Mouse (Mus musculus) layer of hippocampus, postnatal 10 days (tissue): ENCODE data around the gene Tigar. TPM values are rescaled to one million over a fixed set of nuclear protein-coding genes. Genes with fewer than 3 reads are reported as not detected.

Experiments
- DNase-seq, 2 experiments: peaks; one replicate each; pipeline ENCODE4 v3.0.0; 2021; ENCODE audit warnings: low spot score in 2 of 2
- long read RNA-seq: library from polyadenylated mRNA; stranded (forward); transcript quantifications from one replicate; pipeline ENCODE4 v2.0.0, GENCODE M21; 2023
- total RNA-seq, 2 experiments: library from RNA; stranded (reverse); gene quantifications; 2 replicates each; pipeline ENCODE4 v1.2.3; 2021

Gene Tigar
- total RNA-seq, result 10 to 100 TPM; 29.3 to 30.3 TPM
- long read RNA-seq, transcript Tigar-201 (6 exons, 3,651 nt), result major isoform, 11 of 54 reads
- long read RNA-seq, partial matches to known transcripts, result 1 of 54 reads
- long read RNA-seq, other reads (novel, unspliced or antisense), result 42 of 54 reads

DNA sequence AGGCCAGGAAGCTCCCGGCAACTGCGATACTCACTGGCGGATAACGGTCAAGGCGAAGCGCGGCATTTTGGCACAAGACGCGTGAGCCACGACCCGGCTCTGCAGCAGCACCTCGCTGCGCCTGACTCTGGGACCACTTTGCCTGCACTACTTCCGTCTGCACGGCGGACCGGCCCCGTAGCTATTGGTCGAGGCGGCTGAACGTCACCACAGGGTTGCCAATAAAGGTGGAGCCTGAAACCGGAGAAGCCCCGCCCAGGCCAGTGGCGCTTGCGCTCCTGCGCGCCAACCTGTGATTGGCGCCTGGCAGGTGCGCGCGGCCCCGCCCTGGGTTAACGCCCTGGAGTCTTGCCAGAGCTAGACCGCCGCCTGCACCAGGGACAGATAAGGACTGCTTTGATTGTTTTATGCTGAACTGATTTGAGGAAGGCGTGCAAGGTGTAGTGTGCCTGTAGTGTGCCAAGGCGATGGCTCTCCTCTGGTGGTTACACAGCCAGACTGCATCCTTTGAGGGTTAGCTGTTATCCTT lies at the start of gene Tigar:
Gene Tigar (minus strand): TSS at position 156 of the 529 bp plus-strand sequence.
- peak; percentile 92 to 94 for DNase-seq

- DNase-seq, result no peak
Observed at GRCm38 (mm10) chr6:127157321-127157720, 48.0 kb upstream of the Tigar start.

GRCm38 (mm10) chr6:127155468-127155867 lies 46.1 kb upstream of the Tigar start:
- no peak for DNase-seq

GRCm38 (mm10) chr6:127154708-127155268 lies 45.4 kb upstream of the Tigar start:
- peak in 1 of 2 experiments; percentile 46 for DNase-seq

DNA sequence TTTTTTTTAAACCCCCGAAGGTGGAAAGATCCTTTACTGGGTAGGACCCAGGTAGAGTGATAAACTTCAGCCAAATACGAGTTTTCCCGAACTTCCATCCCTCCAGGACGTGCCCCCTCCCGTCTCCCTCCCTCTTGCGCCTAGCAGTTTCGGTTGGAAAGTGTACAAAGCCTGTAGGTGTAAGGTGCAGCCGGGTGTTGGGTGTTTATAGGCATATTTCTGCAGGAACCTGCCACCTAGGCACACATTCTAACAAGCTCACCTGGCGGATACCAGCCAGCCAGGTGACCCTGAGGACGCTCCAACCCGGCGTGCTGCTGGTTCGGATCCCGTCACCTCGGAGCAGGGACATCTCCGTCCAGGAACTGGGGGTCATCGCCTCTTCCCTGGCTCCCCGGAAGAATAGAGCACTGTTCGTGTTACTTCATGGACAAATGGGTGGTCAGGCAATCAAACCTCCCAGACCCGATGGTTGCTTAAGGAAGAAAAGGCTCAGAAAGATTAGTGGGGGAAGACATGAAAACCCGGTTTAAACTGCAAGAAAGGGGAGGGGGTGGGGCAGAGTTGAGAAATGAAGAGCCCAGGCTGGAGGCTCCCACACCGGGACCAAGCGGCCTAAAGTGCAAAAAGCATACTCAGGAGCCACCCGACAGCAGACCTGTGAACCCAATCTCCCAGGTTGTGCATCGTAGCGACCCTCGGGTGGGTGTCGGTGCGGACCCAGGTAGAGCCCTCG lies 44.8 kb upstream of the Tigar start:
- no peak for DNase-seq

- peak in 1 of 2 experiments; percentile 40 for DNase-seq
Observed at GRCm38 (mm10) chr6:127153296-127153800, 44.0 kb upstream of the Tigar start.

- peak in 1 of 2 experiments; percentile 66 for DNase-seq
Observed at GRCm38 (mm10) chr6:127152106-127152951, 43.0 kb upstream of the Tigar start, which contains the start of gene Ccnd2. TSS of gene Ccnd2 (minus strand) at chr6:127152193.

GRCm38 (mm10) chr6:127151565-127152105 lies 42.3 kb upstream of the Tigar start:
- peak in 1 of 2 experiments; percentile 66 for DNase-seq

GRCm38 (mm10) chr6:127150663-127151564 lies 41.6 kb upstream of the Tigar start:
- peak; percentile 64 to 72 for DNase-seq

DNA sequence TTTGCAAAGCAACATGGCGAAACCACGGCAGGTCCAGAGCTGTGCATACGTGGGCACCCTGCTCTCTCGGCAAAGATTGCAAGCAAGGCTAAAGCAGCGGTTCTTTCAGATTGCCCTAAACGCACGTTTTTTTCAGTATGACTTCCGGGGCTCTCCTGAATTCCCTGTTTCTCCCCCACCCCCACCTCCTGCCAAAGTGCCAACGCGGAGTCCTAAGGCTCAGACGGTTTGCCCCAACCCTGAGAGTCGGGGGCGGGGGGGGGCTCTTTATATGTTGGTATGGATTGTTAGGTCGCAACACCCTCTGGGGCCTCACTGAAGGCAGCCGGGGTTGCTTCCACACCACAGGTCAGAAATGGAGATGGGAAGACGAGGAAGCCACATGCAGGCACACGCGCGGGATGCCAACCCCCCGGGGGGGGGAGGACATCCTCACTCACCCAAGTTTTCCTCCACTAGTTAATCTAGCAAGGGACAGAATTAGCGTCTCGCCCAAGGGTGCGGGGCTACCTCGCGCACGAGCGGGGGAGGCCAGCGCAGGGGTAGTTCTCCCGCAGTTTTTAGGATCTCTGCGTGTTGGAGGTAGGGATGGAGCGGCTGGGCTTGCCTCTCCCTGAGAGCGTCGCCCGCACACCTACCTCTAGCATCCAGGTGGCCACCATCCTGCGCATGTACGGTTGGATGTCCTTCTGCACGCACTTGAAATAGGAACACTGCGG lies 40.7 kb upstream of the Tigar start:
- DNase-seq, result peak; percentile 31 to 54

- peak; percentile 32 to 42 for DNase-seq
Observed at GRCm38 (mm10) chr6:127149303-127149943, 40.1 kb upstream of the Tigar start.

DNA sequence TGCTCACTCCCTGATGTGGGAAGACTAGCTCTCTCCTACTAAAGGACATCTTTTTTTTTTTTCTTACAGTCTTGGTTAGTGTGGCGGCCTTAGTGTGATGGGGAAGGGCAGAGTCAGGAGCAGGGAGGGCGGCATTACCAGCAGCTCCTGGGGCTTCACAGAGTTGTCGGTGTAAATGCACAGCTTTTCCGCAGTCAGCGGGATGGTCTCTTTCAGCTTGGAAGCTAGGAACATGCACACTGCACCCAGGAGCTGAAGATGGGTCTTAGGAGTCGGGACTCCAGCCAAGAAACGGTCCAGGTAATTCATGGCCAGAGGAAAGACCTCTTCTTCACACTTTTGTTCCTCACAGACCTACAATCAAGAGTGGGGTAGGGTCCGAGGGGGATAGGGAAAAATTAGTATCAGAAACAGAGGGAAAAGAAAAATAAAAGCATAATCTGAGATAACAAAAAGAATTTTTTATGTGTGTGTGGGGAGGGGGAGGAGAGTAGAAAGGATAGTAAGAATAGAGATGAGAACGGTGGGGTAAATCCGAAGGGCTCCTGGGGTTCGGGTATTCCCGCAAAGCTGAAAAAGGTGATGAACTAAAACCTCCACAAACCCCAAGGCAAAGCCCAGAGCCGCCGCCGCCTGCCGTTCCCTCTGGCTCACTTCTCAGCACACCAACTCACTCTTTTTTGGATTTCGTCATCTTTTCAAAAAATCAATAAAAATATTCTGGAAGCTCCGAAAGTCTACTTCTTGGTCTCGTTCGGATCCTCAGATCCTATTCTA lies 39.4 kb upstream of the Tigar start:
- peak in 1 of 2 experiments; percentile 39 for DNase-seq

GRCm38 (mm10) chr6:127147665-127148064 lies 38.3 kb upstream of the Tigar start:
- peak; percentile 89 to 91 for DNase-seq

GRCm38 (mm10) chr6:127146322-127146947 lies 37.1 kb upstream of the Tigar start:
- no peak for DNase-seq

- DNase-seq, result no peak
Observed at GRCm38 (mm10) chr6:127145464-127146190, 36.3 kb upstream of the Tigar start.

DNA sequence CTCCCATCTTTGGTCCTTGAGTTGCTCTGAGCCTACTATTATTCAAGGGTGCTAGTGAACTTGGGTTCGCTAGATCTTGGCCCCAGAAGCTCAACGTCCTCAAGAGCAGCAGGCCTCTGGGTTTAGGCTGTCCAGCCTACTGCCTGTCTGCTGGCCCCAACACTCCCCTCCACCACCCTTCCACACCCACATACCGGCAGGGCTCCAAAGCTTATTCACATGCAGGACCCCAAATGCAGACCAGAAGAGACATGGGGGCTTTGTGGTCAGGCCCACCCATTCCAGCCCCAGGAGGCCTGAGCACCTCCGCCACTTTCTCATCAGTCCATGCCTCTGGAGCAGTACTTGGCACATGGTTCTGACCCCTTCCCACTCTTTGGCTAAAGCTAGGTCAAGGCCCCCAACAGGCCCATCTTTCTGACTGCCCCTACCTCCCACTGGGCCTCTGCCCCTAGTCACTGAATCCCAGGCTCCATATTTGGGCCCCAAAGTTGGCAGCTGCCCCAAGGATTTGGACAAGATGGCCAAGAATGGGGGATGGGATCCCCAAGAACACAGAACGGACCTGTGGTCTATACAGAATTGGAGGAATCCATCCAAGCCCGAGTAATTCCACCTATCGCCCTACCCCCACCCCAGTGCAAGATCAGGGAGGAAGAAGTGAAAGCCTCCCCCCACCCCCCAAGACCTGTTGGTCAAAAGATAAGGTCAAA lies 34.4 kb upstream of the Tigar start:
- DNase-seq, result no peak
